Comparison of ENCODE assay signal across 15 mouse cellular contexts in genomic region chr17:71118607-71119006, GRCm38 (mm10).
DNase-seq lines count a peak whose midpoint lies in the region; ATAC-seq lines count a peak whose summit lies in the region.
"Had no signal": no experiment of that assay in that cellular context is flagged by ENCODE, and none has a peak within 500 bp of the region (broad histone marks: within the 10 kb centered on the region; RNA-seq: fewer than 3 reads in every experiment).

No protein-coding gene starts in this region.

- no peak overlapping the region for H3K4me2 ChIP-seq in heart, embryonic 15.5 days
- H3K4me2 ChIP-seq: liver, embryonic 13.5 days; stomach, embryonic 15.5 days had no signal

- H3K9me3 ChIP-seq in heart, embryonic 15.5 days (replicated peaks): no peaks in the 10 kb centered on the region
- H3K9me3 ChIP-seq: limb, embryonic 10.5 days; liver, embryonic 13.5 days; stomach, embryonic 15.5 days had no signal

- no peak overlapping the region for H3K4me3 ChIP-seq in heart, embryonic 15.5 days
- H3K4me3 ChIP-seq: limb, embryonic 10.5 days; liver, embryonic 13.5 days; stomach, embryonic 15.5 days had no signal

- peaks cover 32% of the 10 kb centered on the region for H3K4me1 ChIP-seq in heart, embryonic 15.5 days (replicated peaks)
- H3K4me1 ChIP-seq: stomach, embryonic 15.5 days had no signal

- 49% methylated on average over 4 of the region's 4 CpGs for WGBS in heart, embryonic 15.5 days

- no peak overlapping the region for H3K9ac ChIP-seq in heart, embryonic 15.5 days
- H3K9ac ChIP-seq: liver, embryonic 13.5 days; stomach, embryonic 15.5 days had no signal

- ATAC-seq in heart, embryonic 15.5 days (replicated peaks; ENCODE audit: insufficient number of reproducible peaks, insufficient read depth, low FRiP score, low read depth): no peak
- peak; percentile 46 for ATAC-seq in inflammation-experienced regulatory T-cells, adult 6 months
- ATAC-seq: Patski had no signal

- no peak for DNase-seq in heart, postnatal 25 days (ENCODE audit: low spot score)
- peak; percentile 80 for DNase-seq in R1 (ENCODE audit: low read depth, low spot score)
- DNase-seq in thymus, postnatal 36 days: peak; percentile 40 to 47
- DNase-seq in kidney, postnatal 25 days: no peak
- DNase-seq in lung, postnatal 4 days: no peak
- DNase-seq: adrenal gland, postnatal 14 days; liver, embryonic 13.5 days; midbrain, embryonic 14.5 days had no signal

- intact Hi-C loops in heart, postnatal 25 days (cut with DNase I): no loop called here

- H3K36me3 ChIP-seq in heart, embryonic 15.5 days: peaks cover 39% of the 10 kb centered on the region
- H3K36me3 ChIP-seq: limb, embryonic 10.5 days; liver, embryonic 13.5 days; stomach, embryonic 15.5 days had no signal

- H3K27me3 ChIP-seq in heart, embryonic 15.5 days: no peaks in the 10 kb centered on the region
- H3K27me3 ChIP-seq: CH12.LX; liver, embryonic 13.5 days; Patski; stomach, embryonic 15.5 days had no signal

- peak overlapping the region; percentile 77 for H3K27ac ChIP-seq in heart, embryonic 15.5 days
- H3K27ac ChIP-seq: kidney, postnatal 0 days; limb, embryonic 10.5 days; liver, embryonic 13.5 days; stomach, embryonic 15.5 days had no signal

Comparison
In these comparisons a context has a peak if more than half of its experiments do, and no peak if none do; other contexts are left out.
1. DNase-seq: peak in R1 (single experiment) and thymus, postnatal 36 days (2 of 2); none in heart, postnatal 25 days (single experiment), kidney, postnatal 25 days (0 of 2) and lung, postnatal 4 days (0 of 2).